Mouse (Mus musculus): ENCODE results near the gene Mrps9.

DNA sequence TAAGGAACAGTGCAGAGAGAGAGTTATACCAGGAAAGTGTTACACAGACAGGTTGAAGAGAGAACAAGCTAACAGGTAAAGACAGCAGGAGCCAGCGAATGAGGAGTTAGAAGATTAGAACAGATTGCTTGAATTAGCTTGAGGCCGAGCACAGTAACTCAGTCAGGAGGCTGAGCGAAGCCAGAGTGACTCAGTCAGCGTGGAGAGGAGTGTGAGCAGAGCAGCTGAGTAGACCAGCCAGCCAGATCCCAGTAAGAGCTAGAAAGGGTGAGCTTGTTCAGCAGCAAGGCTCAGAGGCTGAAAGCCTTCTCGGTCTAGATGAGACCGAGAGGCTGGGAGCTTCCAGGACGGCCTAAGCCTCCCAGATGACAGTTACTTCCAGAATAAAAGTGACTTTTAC is 55.7 kb downstream of the Mrps9 start:
- no peak for TF ChIP-seq HCFC1 (IDR thresholded peaks at IDR 0.05; ENCODE audit: borderline replicate concordance, insufficient read depth, low read length)
- no peak for TF ChIP-seq ZC3H11A (IDR thresholded peaks at IDR 0.05; ENCODE audit: borderline replicate concordance, low read depth, low read length)

Data from ES-E14 (cell line).